Mouse (Mus musculus): ENCODE measurements around the gene Anapc2. TPM values are rescaled to one million over a fixed set of nuclear protein-coding genes. Genes with fewer than 3 reads are reported as not detected.

Gene Anapc2
- total and polyA plus RNA-seq, 3 experiments, result 13.0 to 55.2 (median 14.5) TPM

- TF ChIP-seq TBP (conservative IDR thresholded peaks at IDR 0.05; ENCODE audit: low read depth, low read length) (no peak), POLR2A (IDR thresholded peaks at IDR 0.05; ENCODE audit: low read depth, low read length) (no peak), MYC (IDR thresholded peaks at IDR 0.05; ENCODE audit: low read depth, low read length) (0 out of 2 replicates have a peak, but pooled peaks have one; percentile 42), BHLHE40 (IDR thresholded peaks at IDR 0.05; ENCODE audit: low read depth, low read length) (no peak), HCFC1 (IDR thresholded peaks at IDR 0.05; ENCODE audit: low read depth, low read length) (no peak; the same call in none of the 2 replicates), RAD21 (IDR thresholded peaks at IDR 0.05; ENCODE audit: low read depth, low read length) (no peak; the same call in none of the 2 replicates), TCF12 (IDR thresholded peaks at IDR 0.05; ENCODE audit: low read depth, low read length) (no peak)
These were observed 59.2 kb downstream of the Anapc2 start (continued) for GRCm38 (mm10) chr2:25331470-25331869.

GRCm38 (mm10) chr2:25332286-25333160 lies 60.2 kb downstream of the Anapc2 start, which contains the start of gene Man1b1:
Gene Man1b1, plus strand, starts transcription at chr2:25332338.
- dilution Hi-C loops (cut with MboI; ENCODE audit: extremely low pct_ligation_motif_present, extremely low pct_unique_long_range_greater_than_20kb, low sequenced_read_pairs) (no loop called here), in situ Hi-C loops (cut with MboI; ENCODE audit: low pct_ligation_motif_present, low pct_unique_long_range_greater_than_20kb, low sequenced_read_pairs) (loop anchor here (10.0 kb wide), 1 partner anchor 58 kb away; the partner anchor contains the start of genes Anapc2 and Ssna1)
- H3K9me3 ChIP-seq (replicated peaks; ENCODE audit: low read length), result no peaks in the 10 kb centered on the region
- TF ChIP-seq CTCF (conservative IDR thresholded peaks at IDR 0.05 in 1 of 2, IDR thresholded peaks at IDR 0.05 in 1 of 2; ENCODE audit: low read depth in 2 of 2, low read length in 2 of 2) (peak in 1 of 2 experiments; percentile 37; a peak in 1 of 4 replicates), KAT2A (IDR thresholded peaks at IDR 0.05; ENCODE audit: insufficient replicate concordance, low read length) (peak; percentile 87; the same call in 1 of the 2 replicates), CHD2 (IDR thresholded peaks at IDR 0.05; ENCODE audit: low read length) (peak; percentile 69), ZC3H11A (IDR thresholded peaks at IDR 0.05; ENCODE audit: low read depth, low read length) (no peak), USF1 (IDR thresholded peaks at IDR 0.05; ENCODE audit: low read depth, low read length) (peak; percentile 32; the same call in 1 of the 2 replicates), PAX5 (IDR thresholded peaks at IDR 0.05; ENCODE audit: low read length) (no peak), ZMIZ1 (IDR thresholded peaks at IDR 0.05; ENCODE audit: low read depth, low read length) (peak; percentile 82; the same call in 1 of the 2 replicates), EP300 (IDR thresholded peaks at IDR 0.05; ENCODE audit: low read length) (no peak), MXI1 (IDR thresholded peaks at IDR 0.05; ENCODE audit: low read depth, low read length) (peak; percentile 88), POLR2AphosphoS2 (IDR thresholded peaks at IDR 0.05; ENCODE audit: low read depth, low read length) (no peak), SIN3A (IDR thresholded peaks at IDR 0.05; ENCODE audit: low read length) (peak; percentile 97), BHLHE40 (IDR thresholded peaks at IDR 0.05; ENCODE audit: low read depth, low read length) (peak; percentile 60), SMC3 (IDR thresholded peaks at IDR 0.05; ENCODE audit: low read depth, low read length) (no peak), MYC (IDR thresholded peaks at IDR 0.05; ENCODE audit: low read depth, low read length) (peak; percentile 66; the same call in 1 of the 2 replicates), TCF12 (IDR thresholded peaks at IDR 0.05; ENCODE audit: low read depth, low read length) (peak; percentile 92), MAZ (IDR thresholded peaks at IDR 0.05; ENCODE audit: low read depth, low read length) (peak; percentile 92), HCFC1 (IDR thresholded peaks at IDR 0.05; ENCODE audit: low read depth, low read length) (peak; percentile 95), NELFE (IDR thresholded peaks at IDR 0.05; ENCODE audit: low read depth, low read length) (peak; percentile 93), ZNF384 (IDR thresholded peaks at IDR 0.05; ENCODE audit: low read depth, low read length) (no peak), POLR2A (IDR thresholded peaks at IDR 0.05; ENCODE audit: low read depth, low read length) (peak; percentile 88), GABPA (IDR thresholded peaks at IDR 0.05; ENCODE audit: insufficient replicate concordance, low read depth, low read length) (peak; percentile 100), ELF1 (IDR thresholded peaks at IDR 0.05; ENCODE audit: low read depth, low read length) (peak; percentile 95), JUN (IDR thresholded peaks at IDR 0.05; ENCODE audit: insufficient read depth, low read depth, low read length) (peak; percentile 13; the same call in 1 of the 2 replicates), NRF1 (IDR thresholded peaks at IDR 0.05; ENCODE audit: low read depth, low read length) (peak; percentile 96), MEF2A (IDR thresholded peaks at IDR 0.05; ENCODE audit: borderline replicate concordance, low read depth, low read length) (peak; percentile 91), TBP (conservative IDR thresholded peaks at IDR 0.05; ENCODE audit: low read depth, low read length) (peak; percentile 61), ETS1 (conservative IDR thresholded peaks at IDR 0.05; ENCODE audit: low read depth, low read length) (peak; percentile 78), E2F4 (IDR thresholded peaks at IDR 0.05; ENCODE audit: insufficient replicate concordance, low read depth, low read length) (peak; percentile 92; the same call in 1 of the 2 replicates), MAX (IDR thresholded peaks at IDR 0.05; ENCODE audit: low read length) (peak; percentile 82; the same call in 1 of the 2 replicates), IRF4 (IDR thresholded peaks at IDR 0.05; ENCODE audit: low read depth, low read length) (peak; percentile 94), ZKSCAN1 (IDR thresholded peaks at IDR 0.05; ENCODE audit: borderline replicate concordance, low read depth, low read length) (no peak), RCOR1 (conservative IDR thresholded peaks at IDR 0.05; ENCODE audit: low read depth, low read length) (peak; percentile 48; the same call in 1 of the 2 replicates)
- H3K27ac ChIP-seq (ENCODE audit: insufficient read depth, low read depth), result peak within 1 kb of the TSS; percentile 49
- peak; percentile 100 for DNase-seq (ENCODE audit: extremely low read depth)
- peaks cover 20% of the 10 kb centered on the region for H3K79me2 ChIP-seq (replicated peaks; ENCODE audit: control insufficient read depth, extremely low read depth, insufficient read depth, poor library complexity, severe bottlenecking)
- peaks cover 14 to 49% of the 10 kb centered on the region in 2 experiments for H3K4me1 ChIP-seq (ENCODE audit: control insufficient read depth in 1 of 2, insufficient read depth in 2 of 2)
- no peaks in the 10 kb centered on the region for H3K27me3 ChIP-seq (replicated peaks)
- H3K4me2 ChIP-seq (ENCODE audit: insufficient read depth, low read depth, poor library complexity, severe bottlenecking), result peak within 1 kb of the TSS; percentile 92
- peak within 1 kb of the TSS; percentile 86 for H3K9ac ChIP-seq (ENCODE audit: insufficient read depth, low read depth)
- H3K36me3 ChIP-seq (replicated peaks in 1 of 2; ENCODE audit: control insufficient read depth in 1 of 2, insufficient read depth in 1 of 2, low read length in 1 of 2), result peaks cover 24 to 41% of the 10 kb centered on the region in 2 experiments
- H3K4me3 ChIP-seq (replicated peaks in 1 of 3; ENCODE audit: low read depth in 2 of 3, low read length in 2 of 3, poor library complexity in 1 of 3), result peak within 1 kb of the TSS; percentile 71 to 99 (median 75)

Measured in CH12.LX (cell line).